Mouse (Mus musculus) olfactory bulb, adult 2 months (tissue): Measurements from ENCODE around the gene Cisd3.

ENCODE experiments used
- CTCF ChIP-seq: fragments of 200-500 bp; IDR thresholded peaks from 2 replicates; pipeline ENCODE4 v1.5.1; 2012; ENCODE audit warnings: low read depth, mild to moderate bottlenecking, low read length, moderate library complexity; ENCODE audit not compliant: insufficient read depth
- POLR2A ChIP-seq: fragments of 200-500 bp; IDR thresholded peaks from 2 replicates; pipeline ENCODE4 v1.6.1; 2012; ENCODE audit warnings: mild to moderate bottlenecking, low read depth, low read length, moderate library complexity; ENCODE audit not compliant: insufficient read depth

- TF ChIP-seq CTCF = no peak
- no peak for TF ChIP-seq POLR2A
These were observed 48.1 kb downstream of the Cisd3 start for GRCm38 (mm10) chr11:97733689-97734088.
